Mouse (Mus musculus) mouse trophoblast stem cell (cell line): ENCODE measurements around the gene Prdm1.

Experiments used
- in situ Hi-C, 2 experiments: fragments of 300-500 bp; cut with MseI, MboI; formaldehyde crosslinking; loops; 2 replicates in 1 of 2; 3 replicates in 1 of 2; pipeline ENCODE4 v1.15.1; 2025

Prdm1 gene

GRCm38 (mm10) chr10:44457791-44458533, 70.3 kb downstream of the Prdm1 start:
- in situ Hi-C loops, result loop anchor here (10.0 to 25.0 kb wide), 3 partner anchors 133 to 579 kb away; no protein-coding TSS in a partner anchor

- in situ Hi-C loops, result loop anchor here (10.0 to 25.0 kb wide), 3 partner anchors 132 to 580 kb away; no protein-coding TSS in a partner anchor
Observed at GRCm38 (mm10) chr10:44456757-44457595, 71.3 kb downstream of the Prdm1 start.

- in situ Hi-C loops, result loop anchor here (10.0 to 25.0 kb wide), 3 partner anchors 130 to 583 kb away; no protein-coding TSS in a partner anchor
Observed at GRCm38 (mm10) chr10:44454753-44455152, 73.5 kb downstream of the Prdm1 start.

GRCm38 (mm10) chr10:44454111-44454510, 74.2 kb downstream of the Prdm1 start:
- in situ Hi-C loops, result loop anchor here (10.0 to 25.0 kb wide), 3 partner anchors 129 to 583 kb away; no protein-coding TSS in a partner anchor

- in situ Hi-C loops, result loop anchor here (10.0 to 25.0 kb wide), 3 partner anchors 126 to 586 kb away; no protein-coding TSS in a partner anchor
Observed at GRCm38 (mm10) chr10:44450835-44451234, 77.5 kb downstream of the Prdm1 start.

- in situ Hi-C loops, result loop anchor here (10.0 to 25.0 kb wide), 3 partner anchors 125 to 587 kb away; no protein-coding TSS in a partner anchor
Observed at GRCm38 (mm10) chr10:44450108-44450507, 78.2 kb downstream of the Prdm1 start.

- in situ Hi-C loops, result loop anchor here (10.0 to 25.0 kb wide), 3 partner anchors 125 to 588 kb away; no protein-coding TSS in a partner anchor
Observed at GRCm38 (mm10) chr10:44449666-44450065, 78.6 kb downstream of the Prdm1 start.

GRCm38 (mm10) chr10:44448165-44448564, 80.1 kb downstream of the Prdm1 start:
- in situ Hi-C loops, result no loop called here

- in situ Hi-C loops, result no loop called here
Observed at GRCm38 (mm10) chr10:44447406-44448139, 80.7 kb downstream of the Prdm1 start.

GRCm38 (mm10) chr10:44447001-44447400, 81.3 kb downstream of the Prdm1 start:
- in situ Hi-C loops, result no loop called here

GRCm38 (mm10) chr10:44444415-44444814, 83.9 kb downstream of the Prdm1 start:
- in situ Hi-C loops, result no loop called here

- in situ Hi-C loops, result no loop called here
Observed at GRCm38 (mm10) chr10:44443696-44444095, 84.6 kb downstream of the Prdm1 start.

- in situ Hi-C loops, result no loop called here
Observed at GRCm38 (mm10) chr10:44439732-44440131, 88.6 kb downstream of the Prdm1 start.

- in situ Hi-C loops, result no loop called here
Observed at GRCm38 (mm10) chr10:44437614-44438013, 90.7 kb downstream of the Prdm1 start.

GRCm38 (mm10) chr10:44435956-44436355, 92.3 kb downstream of the Prdm1 start:
- in situ Hi-C loops, result no loop called here

- in situ Hi-C loops, result no loop called here
Observed at GRCm38 (mm10) chr10:44434702-44435181, 93.6 kb downstream of the Prdm1 start.

GRCm38 (mm10) chr10:44432235-44432634, 96.1 kb downstream of the Prdm1 start:
- in situ Hi-C loops, result no loop called here

GRCm38 (mm10) chr10:44431689-44432088, 96.6 kb downstream of the Prdm1 start:
- in situ Hi-C loops, result no loop called here

GRCm38 (mm10) chr10:44429177-44429888, 99.0 kb downstream of the Prdm1 start:
- in situ Hi-C loops, result no loop called here

- in situ Hi-C loops, result no loop called here
Observed at GRCm38 (mm10) chr10:44427891-44428361, 100.4 kb downstream of the Prdm1 start.
